Mouse (Mus musculus) midbrain, embryonic 14.5 days (tissue): ENCODE data around the gene Pigm. TPM values are rescaled to one million over a fixed set of nuclear protein-coding genes. Genes with fewer than 3 reads are reported as not detected.

Experiments
- ATAC-seq: fragments of 200-750 bp; cut with Nextera tagmentation; 2 replicates; pipeline ENCODE4 v1.8.0; 2017; ENCODE audit warnings: moderate number of reproducible peaks, moderate library complexity; ENCODE audit not compliant: low FRiP score, low TSS enrichment
- DNase-seq: peaks from one replicate; pipeline ENCODE4 v3.0.0-alpha.2; 2015
- H3K27ac ChIP-seq: fragments of 300-500 bp; sonication (generic); replicated peaks from 2 replicates; pipeline ENCODE4 v1.5.1; 2014; ENCODE audit warnings: mild to moderate bottlenecking, low read depth, low read length, moderate library complexity
- H3K27me3 ChIP-seq: fragments of 300-500 bp; sonication (generic); 2 replicates; pipeline ENCODE4 v1.6.1; 2014; ENCODE audit warnings: low read length, control low read depth, mixed read lengths; ENCODE audit not compliant: control insufficient read depth, insufficient read depth
- H3K36me3 ChIP-seq: fragments of 300-500 bp; sonication (generic); 2 replicates; pipeline ENCODE4 v1.6.1; 2014; ENCODE audit warnings: low read length, control low read depth; ENCODE audit not compliant: control insufficient read depth, insufficient read depth
- H3K4me1 ChIP-seq: fragments of 300-500 bp; sonication (generic); 2 replicates; pipeline ENCODE4 v1.6.1; 2014; ENCODE audit warnings: mild to moderate bottlenecking, antibody characterized with exemption, low read length, control low read depth; ENCODE audit not compliant: control insufficient read depth, insufficient read depth
- H3K4me2 ChIP-seq: fragments of 300-500 bp; sonication (generic); 2 replicates; pipeline ENCODE4 v1.6.1; 2014; ENCODE audit warnings: mild to moderate bottlenecking, low read length, moderate library complexity
- H3K4me3 ChIP-seq: fragments of 300-500 bp; sonication (generic); replicated peaks from 2 replicates; pipeline ENCODE4 v1.5.1; 2014; ENCODE audit warnings: low read depth, low read length
- H3K9ac ChIP-seq: fragments of 300-500 bp; sonication (generic); replicated peaks from 2 replicates; pipeline ENCODE4 v1.6.1; 2014; ENCODE audit warnings: mild to moderate bottlenecking, low read length, moderate library complexity
- H3K9me3 ChIP-seq: fragments of 300-500 bp; sonication (generic); 2 replicates; pipeline ENCODE4 v1.6.1; 2016; ENCODE audit warnings: low read length, control low read depth, mixed read lengths; ENCODE audit not compliant: control insufficient read depth
- WGBS: fragments of 180-500 bp; shearing (Covaris S2); extraction: QIAGEN DNeasy Blood & Tissue Kit; methylation state at CpG from one replicate; pipeline ENCODE4 v1.1.7; 2014; 5-methylcytosine and 5-hydroxymethylcytosine counted together
- polyA plus RNA-seq: library from polyadenylated mRNA; unstranded; fragments of >200 nt; fragmentation: Nextera tagmentation; extraction: Ambion mirVana; gene quantifications from 2 replicates; pipeline ENCODE4 v1.2.1, GENCODE M21; 2014

Gene Pigm
- polyA plus RNA-seq, 1 experiment from 2014 or later = 6.4 TPM

GRCm38 (mm10) chr1:172427841-172428240 is 51.5 kb downstream of the Pigm start:
- H3K9ac ChIP-seq = no peak overlapping the region
- H3K27me3 ChIP-seq = no peaks in the 10 kb centered on the region
- H3K4me2 ChIP-seq = no peak overlapping the region
- H3K4me1 ChIP-seq = no peaks in the 10 kb centered on the region
- H3K4me3 ChIP-seq = no peak overlapping the region
- H3K27ac ChIP-seq = no peak overlapping the region
- 92% methylated on average over 3 of the region's 3 CpGs for WGBS
- no peaks in the 10 kb centered on the region for H3K36me3 ChIP-seq
- no peak for ATAC-seq
- no peak for DNase-seq
- H3K9me3 ChIP-seq = no peaks in the 10 kb centered on the region

- H3K27me3 ChIP-seq = no peaks in the 10 kb centered on the region
- 74% methylated on average over 1 of the region's 1 CpGs for WGBS
- H3K4me2 ChIP-seq = no peak overlapping the region
- H3K4me3 ChIP-seq = no peak overlapping the region
- DNase-seq = no peak
- H3K27ac ChIP-seq = no peak overlapping the region
- H3K4me1 ChIP-seq = no peaks in the 10 kb centered on the region
- no peaks in the 10 kb centered on the region for H3K36me3 ChIP-seq
- ATAC-seq = no peak
- no peaks in the 10 kb centered on the region for H3K9me3 ChIP-seq
- H3K9ac ChIP-seq = no peak overlapping the region
Observed at GRCm38 (mm10) chr1:172428614-172429013, 52.3 kb downstream of the Pigm start.

- Histone ChIP-seq H3K27ac (no peak overlapping the region), H3K4me3 (no peak overlapping the region), H3K36me3 (no peaks in the 10 kb centered on the region), H3K9ac (no peak overlapping the region), H3K4me1 (no peaks in the 10 kb centered on the region), H3K27me3 (no peaks in the 10 kb centered on the region), H3K9me3 (no peaks in the 10 kb centered on the region), H3K4me2 (no peak overlapping the region)
- no peak for DNase-seq
- no peak for ATAC-seq
- WGBS = 59% methylated on average over 9 of the region's 9 CpGs
Observed at GRCm38 (mm10) chr1:172430731-172431220, 54.4 kb downstream of the Pigm start.

- Histone ChIP-seq H3K27me3 (no peaks in the 10 kb centered on the region), H3K9ac (no peak overlapping the region), H3K4me3 (no peak overlapping the region), H3K27ac (no peak overlapping the region), H3K36me3 (no peaks in the 10 kb centered on the region), H3K9me3 (no peaks in the 10 kb centered on the region), H3K4me2 (no peak overlapping the region), H3K4me1 (no peaks in the 10 kb centered on the region)
- WGBS = 60% methylated on average over 4 of the region's 4 CpGs
- ATAC-seq (no peak), DNase-seq (no peak)
Observed at GRCm38 (mm10) chr1:172431836-172432586, 55.7 kb downstream of the Pigm start.

GRCm38 (mm10) chr1:172432587-172432955 is 56.2 kb downstream of the Pigm start:
- 89% methylated on average over 3 of the region's 3 CpGs for WGBS
- no peaks in the 10 kb centered on the region for H3K9me3 ChIP-seq
- ATAC-seq (no peak), DNase-seq (no peak)
- H3K4me2 ChIP-seq = no peak overlapping the region
- no peaks in the 10 kb centered on the region for H3K4me1 ChIP-seq
- no peaks in the 10 kb centered on the region for H3K27me3 ChIP-seq
- no peaks in the 10 kb centered on the region for H3K36me3 ChIP-seq
- H3K9ac ChIP-seq = no peak overlapping the region
- no peak overlapping the region for H3K27ac ChIP-seq
- no peak overlapping the region for H3K4me3 ChIP-seq

GRCm38 (mm10) chr1:172433012-172433850 is 56.9 kb downstream of the Pigm start:
- H3K27ac ChIP-seq = no peak overlapping the region
- no peaks in the 10 kb centered on the region for H3K4me1 ChIP-seq
- no peaks in the 10 kb centered on the region for H3K27me3 ChIP-seq
- no peaks in the 10 kb centered on the region for H3K36me3 ChIP-seq
- H3K9me3 ChIP-seq = no peaks in the 10 kb centered on the region
- H3K4me2 ChIP-seq = no peak overlapping the region
- 91% methylated on average over 20 of the region's 20 CpGs for WGBS
- H3K9ac ChIP-seq = no peak overlapping the region
- ATAC-seq = no peak
- DNase-seq = no peak
- H3K4me3 ChIP-seq = no peak overlapping the region

Other genes starting within 250 kb of the Pigm start
- 122 and 156 TPM in 2 replicates for gene Pex19, start 249.8 kb upstream of the Pigm start, polyA plus RNA-seq
- gene Dcaf8, start 228.5 kb upstream of the Pigm start, polyA plus RNA-seq = 63.5 and 79.8 TPM in 2 replicates
- gene Pea15a, start 169.7 kb upstream of the Pigm start, polyA plus RNA-seq = 314 and 385 TPM in 2 replicates
- gene Casq1, start 156.7 kb upstream of the Pigm start, polyA plus RNA-seq = 1.6 and 2.3 TPM in 2 replicates
- not detected in 2 replicates for gene Atp1a4, start 118.1 kb upstream of the Pigm start, polyA plus RNA-seq
- 55.6 and 61.0 TPM in 2 replicates for gene Igsf8, start 114.9 kb upstream of the Pigm start, polyA plus RNA-seq
- gene Atp1a2, start 78.5 kb upstream of the Pigm start, polyA plus RNA-seq = 18.2 and 19.4 TPM in 2 replicates
- gene Kcnj9, start 47.2 kb upstream of the Pigm start, polyA plus RNA-seq = 3.0 and 3.9 TPM in 2 replicates
- 1.5 TPM in 2 replicates for gene Kcnj10, start 35.3 kb upstream of the Pigm start, polyA plus RNA-seq
- 0.32 TPM in 1 of 2 replicates, not detected in the other for gene Slamf9, start 98.8 kb downstream of the Pigm start, polyA plus RNA-seq
- 49.6 and 52.6 TPM in 2 replicates for gene Igsf9, start 105.2 kb downstream of the Pigm start, polyA plus RNA-seq
- gene Tagln2, start 123.5 kb downstream of the Pigm start, polyA plus RNA-seq = 25.7 and 43.5 TPM in 2 replicates
- gene Cfap45, start 144.3 kb downstream of the Pigm start, polyA plus RNA-seq = 1.9 and 2.2 TPM in 2 replicates
- 0.22 TPM in 1 of 2 replicates, not detected in the other for gene Vsig8, start 179.4 kb downstream of the Pigm start, polyA plus RNA-seq
- 0.42 TPM in 1 of 2 replicates, not detected in the other for gene Slamf8, start 214.0 kb downstream of the Pigm start, polyA plus RNA-seq
- gene Fcrl6, start 226.0 kb downstream of the Pigm start, polyA plus RNA-seq = 0.14 TPM in 1 of 2 replicates, not detected in the other